Mouse (Mus musculus): ENCODE results near the gene Dennd2a.

- TF ChIP-seq CTCF (IDR thresholded peaks at IDR 0.05; ENCODE audit: low read depth) (no peak), EP300 (optimal IDR thresholded peaks at IDR 0.05) (no peak)
These were observed 28.8 kb downstream of the Dennd2a start for GRCm38 (mm10) chr6:39528671-39529535.
